Mouse (Mus musculus) E14TG2a.4 (cell line): ENCODE results near the gene Auts2.

Experiments used
- CTCF ChIP-seq: conservative IDR thresholded peaks from 2 replicates; pipeline ENCODE4 v1.5.1; 2014; ENCODE audit warnings: low read length
- NANOG ChIP-seq: IDR thresholded peaks from 2 replicates; pipeline ENCODE4 v1.6.1; 2014; ENCODE audit warnings: borderline replicate concordance, low read length, mixed read lengths

- no peak for TF ChIP-seq NANOG
- TF ChIP-seq CTCF = no peak
Measured at GRCm38 (mm10) chr5:131463402-131463801, 1079.7 kb downstream of the Auts2 start.
